Mouse (Mus musculus) liver, postnatal 0 days (tissue): ENCODE measurements around the gene Rab11fip5. TPM values are rescaled to one million over a fixed set of nuclear protein-coding genes. Genes with fewer than 3 reads are reported as not detected.
A peak's percentile ranks its signal among the peaks of the same experiment; 100 is the strongest.

Experiments used
- ATAC-seq: fragments of 200-750 bp; cut with Nextera tagmentation; 2 replicates; pipeline ENCODE4 v1.8.0; 2017; ENCODE audit warnings: mild to moderate bottlenecking, moderate library complexity
- DNase-seq: peaks from one replicate; pipeline ENCODE4 v3.0.0-alpha.2; 2016
- H3K27ac ChIP-seq: fragments of 300-500 bp; sonication (generic); 2 replicates; pipeline ENCODE4 v1.5.1; 2014; ENCODE audit warnings: antibody characterized with exemption, moderate library complexity, mild to moderate bottlenecking, low read depth
- H3K27me3 ChIP-seq: fragments of 300-500 bp; sonication (generic); 2 replicates; pipeline ENCODE4 v1.6.1; 2014; ENCODE audit warnings: low read length, control low read depth, mixed read lengths; ENCODE audit not compliant: insufficient read depth
- H3K36me3 ChIP-seq: fragments of 300-500 bp; sonication (generic); replicated peaks from 2 replicates; pipeline ENCODE4 v1.6.1; 2014; ENCODE audit warnings: mild to moderate bottlenecking, control low read depth, low read length, moderate library complexity, mixed read lengths; ENCODE audit not compliant: insufficient read depth
- H3K4me1 ChIP-seq: fragments of 300-500 bp; sonication (generic); 2 replicates; pipeline ENCODE4 v1.6.1; 2014; ENCODE audit warnings: antibody characterized with exemption, mild to moderate bottlenecking, control low read depth; ENCODE audit not compliant: insufficient read depth
- H3K4me2 ChIP-seq: fragments of 300-500 bp; sonication (generic); 2 replicates; pipeline ENCODE4 v1.6.1; 2014; ENCODE audit warnings: low read depth, mild to moderate bottlenecking, low read length, moderate library complexity, mixed read lengths
- H3K4me3 ChIP-seq: fragments of 300-500 bp; sonication (generic); 2 replicates; pipeline ENCODE4 v1.5.1; 2014; ENCODE audit warnings: low read depth, low read length
- H3K9ac ChIP-seq: fragments of 300-500 bp; sonication (generic); replicated peaks from 2 replicates; pipeline ENCODE4 v1.6.1; 2014; ENCODE audit warnings: mild to moderate bottlenecking, moderate library complexity
- H3K9me3 ChIP-seq: fragments of 300-500 bp; sonication (generic); 2 replicates; pipeline ENCODE4 v1.6.1; 2016; ENCODE audit warnings: mild to moderate bottlenecking, control low read depth, low read length, mixed read lengths
- CTCF ChIP-seq: sonication (generic); IDR thresholded peaks from 2 replicates; pipeline ENCODE4 v1.5.1; 2016; ENCODE audit warnings: antibody characterized with exemption, low read depth
- EP300 ChIP-seq: IDR thresholded peaks from 2 replicates; pipeline ENCODE4 v1.6.1; 2016; ENCODE audit warnings: antibody characterized with exemption, low read depth, mild to moderate bottlenecking
- WGBS: fragments of 180-500 bp; shearing (Covaris S2); extraction: QIAGEN DNeasy Blood & Tissue Kit; methylation state at CpG from one replicate; pipeline ENCODE4 v1.1.7; 2014; ENCODE audit not compliant: insufficient replicate concordance; 5-methylcytosine and 5-hydroxymethylcytosine counted together
- polyA plus RNA-seq: library from polyadenylated mRNA; unstranded; fragments of >200 nt; fragmentation: Nextera tagmentation; extraction: Ambion mirVana; gene quantifications from 2 replicates; pipeline ENCODE4 v1.2.1, GENCODE M21; 2015

The Rab11fip5 gene
- polyA plus RNA-seq, 1 experiment from 2014 or later = 1.1 TPM

GRCm38 (mm10) chr6:85339273-85339901 is 35.0 kb downstream of the Rab11fip5 start:
- no peaks in the 10 kb centered on the region for H3K9me3 ChIP-seq
- peak; percentile 77 for TF ChIP-seq CTCF
- no peak for TF ChIP-seq EP300
- H3K4me2 ChIP-seq = no peak overlapping the region
- no peaks in the 10 kb centered on the region for H3K27me3 ChIP-seq
- peaks cover under 1% of the 10 kb centered on the region; the same call in 1 of the 2 replicates for H3K4me1 ChIP-seq
- H3K9ac ChIP-seq = no peak overlapping the region
- peak; percentile 62 for DNase-seq
- 59% methylated on average over 1 of the region's 1 CpGs for WGBS
- peak; percentile 50; the same call in 1 of the 2 replicates for ATAC-seq
- H3K36me3 ChIP-seq = no peaks in the 10 kb centered on the region
- no peak overlapping the region for H3K4me3 ChIP-seq
- no peak overlapping the region for H3K27ac ChIP-seq

- Histone ChIP-seq H3K9ac (no peak overlapping the region), H3K27ac (no peak overlapping the region), H3K27me3 (no peaks in the 10 kb centered on the region), H3K4me3 (no peak overlapping the region), H3K4me1 (peaks cover 9% of the 10 kb centered on the region; the same call in 1 of the 2 replicates), H3K9me3 (no peaks in the 10 kb centered on the region), H3K4me2 (no peak overlapping the region), H3K36me3 (no peaks in the 10 kb centered on the region)
- WGBS = 83% methylated on average over 9 of the region's 9 CpGs
- ATAC-seq = no peak
- no peak for TF ChIP-seq CTCF
- no peak for TF ChIP-seq EP300
- DNase-seq = no peak
These were observed 37.5 kb downstream of the Rab11fip5 start for GRCm38 (mm10) chr6:85336944-85337343.

DNA sequence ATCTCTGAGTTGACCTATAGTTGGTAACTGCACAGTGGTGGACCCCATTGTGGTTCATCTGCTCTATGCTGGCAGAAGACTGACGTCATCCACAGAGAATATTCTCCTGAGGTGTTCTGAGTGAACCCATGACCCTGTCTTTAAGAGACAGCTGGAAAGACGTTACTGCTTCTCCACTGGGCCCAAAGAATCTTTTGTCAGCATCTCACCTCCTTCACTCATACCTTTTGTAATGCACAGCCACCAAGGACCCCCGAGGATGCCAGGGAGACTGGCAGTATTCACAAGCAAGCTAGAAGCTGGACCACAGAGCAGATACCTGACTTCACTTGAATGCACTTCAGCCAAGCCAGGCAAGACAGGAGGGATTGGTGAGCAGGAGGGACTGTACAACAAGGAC is 39.1 kb downstream of the Rab11fip5 start:
- Histone ChIP-seq H3K27me3 (no peaks in the 10 kb centered on the region), H3K4me3 (no peak overlapping the region)
- ATAC-seq = no peak

GRCm38 (mm10) chr6:85334851-85335250 is 39.6 kb downstream of the Rab11fip5 start:
- Histone ChIP-seq H3K4me3 (no peak overlapping the region), H3K27me3 (no peaks in the 10 kb centered on the region), H3K9me3 (no peaks in the 10 kb centered on the region), H3K36me3 (no peaks in the 10 kb centered on the region), H3K27ac (no peak overlapping the region), H3K4me2 (no peak overlapping the region), H3K4me1 (peaks cover 9% of the 10 kb centered on the region; the same call in 1 of the 2 replicates), H3K9ac (no peak overlapping the region)
- DNase-seq = no peak
- TF ChIP-seq EP300 (no peak), CTCF (no peak)
- ATAC-seq = no peak
- WGBS = 70% methylated on average over 5 of the region's 5 CpGs

More for the DNA sequence above, 39.1 kb downstream of the Rab11fip5 start:
- Histone ChIP-seq H3K9me3 (no peaks in the 10 kb centered on the region), H3K36me3 (no peaks in the 10 kb centered on the region), H3K27ac (no peak overlapping the region), H3K9ac (no peak overlapping the region), H3K4me1 (peaks cover 9% of the 10 kb centered on the region; the same call in 1 of the 2 replicates), H3K4me2 (no peak overlapping the region)
- 59% methylated on average over 3 of the region's 3 CpGs for WGBS
- TF ChIP-seq EP300 = no peak
- no peak for TF ChIP-seq CTCF
- no peak for DNase-seq

GRCm38 (mm10) chr6:85334251-85334650 is 40.2 kb downstream of the Rab11fip5 start:
- no peak for DNase-seq
- Histone ChIP-seq H3K4me2 (no peak overlapping the region), H3K4me3 (no peak overlapping the region)

DNA sequence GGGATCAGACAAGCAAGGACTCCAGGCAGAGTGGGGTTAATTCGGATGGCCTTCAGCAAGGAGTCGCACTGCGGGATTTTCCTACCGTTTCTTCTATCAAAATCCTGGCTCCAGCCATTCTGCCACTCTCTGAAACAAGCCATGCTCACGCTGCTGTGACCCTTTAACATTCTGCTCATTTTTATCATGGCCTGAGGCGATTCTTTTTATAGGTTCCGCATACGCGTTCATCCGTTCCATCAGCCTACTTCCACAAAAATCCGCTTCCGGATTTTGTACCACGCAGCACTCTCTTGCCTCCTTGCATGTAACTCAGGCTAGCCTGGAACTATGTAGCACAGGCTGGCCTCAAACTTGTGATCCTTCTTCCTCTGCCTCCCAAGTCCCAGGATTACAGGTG is 40.7 kb downstream of the Rab11fip5 start:
- WGBS = 3% methylated on average over 13 of the region's 13 CpGs
- H3K9ac ChIP-seq = 0 out of 2 replicates have a peak overlapping the region, but pooled peaks have one; percentile 31
- no peaks in the 10 kb centered on the region for H3K9me3 ChIP-seq
- H3K4me2 ChIP-seq = peak overlapping the region; percentile 85
- H3K4me3 ChIP-seq = peak overlapping the region; percentile 61
- DNase-seq = no peak
- no peak for TF ChIP-seq CTCF
- no peak for TF ChIP-seq EP300
- no peaks in the 10 kb centered on the region for H3K27me3 ChIP-seq
- H3K27ac ChIP-seq = no peak overlapping the region
- no peak for ATAC-seq
- H3K4me1 ChIP-seq = peaks cover 9% of the 10 kb centered on the region; the same call in 1 of the 2 replicates
- H3K36me3 ChIP-seq = no peaks in the 10 kb centered on the region

More at GRCm38 (mm10) chr6:85334251-85334650, 40.2 kb downstream of the Rab11fip5 start:
- TF ChIP-seq CTCF (no peak), EP300 (no peak)
- Histone ChIP-seq H3K27ac (no peak overlapping the region), H3K36me3 (no peaks in the 10 kb centered on the region), H3K9me3 (no peaks in the 10 kb centered on the region), H3K4me1 (peaks cover 9% of the 10 kb centered on the region; the same call in 1 of the 2 replicates), H3K27me3 (no peaks in the 10 kb centered on the region), H3K9ac (no peak overlapping the region)
- ATAC-seq = no peak
